Mouse (Mus musculus) ZHBTc4 (cell line): Measurements from ENCODE around the gene Arpc5l.
"Not testable (repeated sequence)": the region's sequence is repeated elsewhere in the genome, so short reads cannot be mapped to it uniquely, and the experiment has no call there.

Source experiments
- DNase-seq: peaks from one replicate; pipeline ENCODE4 v3.0.0-alpha.2; 2011; ENCODE audit warnings: low read depth, low spot score

Arpc5l gene

DNA sequence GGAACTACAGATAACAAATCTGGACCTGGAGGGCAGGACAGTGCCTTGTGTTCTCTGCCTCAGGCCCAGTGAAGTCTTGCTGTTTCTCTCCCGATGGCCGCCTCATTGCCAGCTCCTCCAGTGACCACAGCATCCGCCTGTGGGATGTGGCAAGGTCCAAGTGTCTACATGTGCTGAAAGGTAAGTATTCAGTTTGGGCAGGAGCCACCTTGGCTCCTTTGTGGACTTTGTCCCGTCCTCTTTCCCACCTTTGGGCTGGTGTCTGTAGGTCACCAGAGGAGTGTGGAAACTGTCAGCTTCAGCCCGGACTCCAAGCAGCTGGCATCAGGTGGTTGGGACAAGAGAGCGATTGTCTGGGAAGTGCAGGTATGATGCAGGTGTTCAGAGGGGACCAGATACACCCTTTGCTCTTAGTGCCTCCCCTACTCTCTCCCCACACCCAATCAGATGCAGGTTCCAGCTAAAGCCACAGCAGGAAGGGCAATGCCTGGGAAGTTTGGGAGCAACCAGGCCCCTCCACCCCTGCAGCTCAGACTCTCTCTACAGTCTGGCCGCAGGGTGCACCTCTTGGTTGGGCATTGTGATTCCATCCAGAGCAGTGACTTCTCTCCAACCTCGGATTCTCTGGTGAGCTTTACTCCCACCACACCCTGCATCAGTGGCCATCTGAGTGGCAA is 5.1 kb upstream of the Arpc5l start:
- DNase-seq: peak; percentile 64

DNA sequence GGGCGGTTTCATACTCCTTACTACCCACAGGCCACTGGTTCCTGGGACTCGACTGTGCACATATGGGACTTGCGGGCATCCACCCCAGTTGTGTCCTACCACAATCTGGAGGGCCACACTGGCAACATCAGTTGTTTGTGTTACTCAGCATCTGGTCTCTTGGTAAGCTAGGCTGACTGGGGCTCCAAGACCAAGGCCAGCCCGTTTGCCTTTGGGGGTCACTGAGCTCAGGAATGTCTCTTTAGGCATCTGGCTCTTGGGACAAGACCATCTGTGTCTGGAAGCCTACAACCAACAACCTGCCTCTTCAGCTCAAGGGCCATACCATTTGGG is 4.6 kb upstream of the Arpc5l start:
- DNase-seq: peak; percentile 44

DNA sequence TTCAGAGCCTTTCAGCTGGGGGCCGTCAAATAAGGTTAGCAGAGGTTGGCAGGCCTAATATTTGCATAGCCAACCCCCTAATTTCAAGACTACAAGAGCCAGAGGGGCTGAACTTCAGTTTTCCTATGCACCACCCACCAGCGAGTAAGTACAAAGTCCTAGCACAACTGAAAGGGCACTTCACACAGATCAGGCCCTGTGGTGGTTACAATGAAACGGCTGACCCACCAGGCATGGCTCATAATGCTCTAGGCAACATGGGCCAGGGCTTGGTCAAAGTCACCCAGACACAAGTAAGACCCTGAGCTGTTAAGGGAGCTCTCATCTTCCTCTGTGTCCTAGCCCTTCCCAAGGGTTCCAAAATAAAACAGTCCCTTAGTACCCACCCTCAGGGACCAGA is 3.3 kb upstream of the Arpc5l start:
- DNase-seq: peak; percentile 30

DNA sequence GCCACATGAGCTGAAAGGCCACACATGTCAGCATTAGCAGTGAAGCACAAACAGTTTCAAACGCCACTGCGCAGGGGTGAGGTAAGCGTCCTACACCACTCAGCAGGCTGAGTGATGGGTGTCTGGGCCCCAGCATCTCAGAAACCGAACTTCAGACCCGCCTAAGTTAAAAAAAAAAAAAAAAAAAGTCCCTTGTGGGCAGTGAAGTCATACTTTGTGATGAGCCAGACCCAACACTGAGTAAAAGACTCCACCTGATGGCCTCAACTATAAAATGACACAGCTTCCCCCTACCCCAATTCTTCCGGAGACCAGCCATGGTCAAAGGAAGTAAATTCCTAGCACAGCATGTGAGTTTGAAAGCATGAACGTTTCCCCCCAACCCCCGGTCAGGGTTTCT is 2.0 kb upstream of the Arpc5l start:
- DNase-seq: peak; percentile 26

DNA sequence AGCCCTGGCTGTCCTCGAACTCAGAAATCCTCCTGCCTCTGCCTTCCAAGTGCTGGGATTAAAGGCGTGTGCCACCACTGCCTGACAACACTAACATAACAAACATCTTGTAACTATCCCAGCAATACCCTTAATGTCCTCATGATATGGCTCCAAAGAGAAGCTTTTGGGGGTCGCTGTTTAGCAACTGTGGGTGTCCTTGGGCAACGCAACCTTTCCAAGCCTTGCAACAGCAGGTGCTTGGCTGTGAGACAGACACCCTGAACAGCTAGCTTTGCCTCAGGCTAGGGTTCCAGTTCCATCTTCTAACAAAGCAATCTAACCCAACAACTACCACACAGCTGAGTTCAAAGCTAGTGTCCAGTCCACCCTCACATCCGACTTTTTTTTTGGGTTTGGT is 1.6 kb upstream of the Arpc5l start:
- peak; percentile 25 for DNase-seq

DNA sequence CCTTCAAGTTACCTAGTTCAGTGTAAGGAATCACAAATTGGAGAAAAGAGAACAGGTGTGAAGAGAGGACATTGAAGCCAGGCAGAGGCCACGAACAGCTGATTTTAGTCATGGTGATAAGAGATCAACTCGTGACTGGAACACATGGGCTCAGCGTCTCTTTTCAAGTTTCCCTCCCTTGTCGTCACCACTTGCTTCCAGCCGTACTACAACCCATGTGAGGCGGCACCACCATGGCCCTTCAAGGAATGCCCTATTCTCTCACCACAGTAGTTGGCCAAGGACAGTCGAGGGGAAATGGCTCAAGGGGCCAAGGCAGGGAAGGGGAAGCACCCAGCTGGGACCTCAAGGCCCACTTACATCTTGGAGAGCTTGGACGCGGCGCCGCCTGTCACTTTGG is 776 bp upstream of the Arpc5l start:
- peak; percentile 40 for DNase-seq

DNA sequence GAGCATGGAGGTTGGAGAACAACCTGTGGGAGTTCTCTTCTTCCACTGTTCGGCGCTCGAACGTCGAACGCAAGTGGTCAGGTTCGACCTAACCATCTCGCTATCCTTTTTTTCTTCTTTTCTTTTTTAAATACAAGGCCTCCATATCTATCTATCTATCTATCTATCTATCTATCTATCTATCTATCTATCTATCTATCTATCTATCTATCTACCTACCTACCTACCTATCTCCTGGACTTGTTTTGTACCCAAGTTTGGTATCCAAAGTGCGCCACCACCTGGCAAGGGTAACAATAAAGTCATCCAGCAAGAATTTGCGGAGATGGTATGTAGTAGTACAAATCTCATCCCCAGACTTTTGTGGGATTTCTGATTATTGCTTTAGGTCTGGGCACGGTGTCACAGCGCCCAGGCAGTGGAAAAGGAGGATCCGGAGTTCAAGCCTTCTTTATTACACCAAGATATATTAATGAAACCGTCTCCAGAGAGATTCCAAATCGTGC is 479 bp downstream of the Arpc5l start, which contains the start of gene Rpl35:
Gene Rpl35 (minus strand): TSS at position 51 of the 506 bp plus-strand sequence.
- DNase-seq: peak; percentile 73

DNA sequence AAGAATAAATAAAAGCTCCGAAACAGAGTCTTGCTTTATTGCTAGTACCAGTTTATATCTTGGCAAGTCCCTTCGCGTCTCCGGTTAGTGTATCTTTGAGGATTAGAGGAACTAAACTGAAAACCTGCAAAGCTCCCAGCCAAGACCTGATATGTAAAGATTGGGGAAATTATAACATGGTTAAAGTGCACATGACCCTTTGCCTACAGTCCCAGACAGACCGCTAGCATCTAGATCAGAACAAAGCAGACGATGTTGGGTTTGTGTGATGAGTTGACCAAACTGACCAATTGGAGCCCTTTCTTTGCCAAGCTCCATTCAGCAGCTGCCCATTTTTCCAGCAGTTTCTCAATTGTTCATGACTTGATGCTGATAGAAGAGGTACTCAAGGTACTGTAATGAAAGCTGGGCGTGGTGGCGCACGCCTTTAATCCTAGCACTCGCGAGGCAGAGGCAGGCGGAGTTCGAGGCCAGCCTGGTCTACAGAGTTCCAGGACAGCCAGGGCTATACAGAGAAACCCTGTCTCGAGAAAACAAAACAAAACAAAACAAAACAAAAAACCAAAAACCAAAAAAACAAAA is 1.1 kb downstream of the Arpc5l start:
- peak; percentile 36 for DNase-seq

DNA sequence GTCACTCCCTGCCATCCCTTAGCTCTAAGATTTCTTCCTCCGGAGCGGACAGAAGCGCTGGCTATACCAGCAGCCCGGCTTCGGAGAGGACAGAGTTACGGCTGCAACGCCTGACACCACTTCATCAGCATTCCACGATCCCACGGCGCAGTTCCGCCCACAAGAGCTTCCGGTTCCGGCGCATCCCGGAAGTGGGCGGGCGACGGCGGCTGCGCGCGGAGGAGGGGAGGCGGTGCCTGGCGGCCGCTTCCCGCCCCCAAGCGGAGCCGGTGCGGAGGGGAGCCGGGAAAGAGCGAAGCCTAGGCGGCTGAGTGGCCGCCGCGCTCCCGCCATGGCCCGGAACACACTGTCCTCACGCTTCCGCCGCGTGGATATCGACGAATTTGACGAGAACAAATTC is 2.7 kb downstream of the Arpc5l start:
- DNase-seq: peak; percentile 97

DNA sequence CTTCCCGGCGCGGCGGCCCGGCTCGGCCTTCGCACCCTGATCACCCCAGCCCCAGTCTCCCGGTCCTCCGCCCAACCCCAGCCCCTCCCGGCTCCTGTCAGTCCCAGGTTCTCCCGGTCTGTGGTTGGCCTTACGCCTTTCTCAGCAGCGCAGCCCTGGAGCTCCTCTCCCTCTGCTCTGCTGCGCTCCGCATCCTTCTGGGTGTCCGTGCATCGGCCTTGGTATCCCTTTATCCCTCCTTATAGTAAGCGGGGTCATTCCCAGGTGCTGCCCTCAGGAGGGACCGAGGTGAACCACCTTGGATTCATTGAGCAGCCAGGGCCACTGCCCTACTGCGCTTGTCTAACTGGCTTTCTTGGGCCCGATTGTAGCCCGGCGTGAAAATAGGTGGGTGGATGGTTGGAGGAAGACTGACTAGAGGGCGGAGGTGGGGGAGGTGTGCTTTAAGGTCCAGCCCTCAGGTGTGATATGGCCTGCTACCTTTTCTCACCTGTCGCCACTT is 3.3 kb downstream of the Arpc5l start:
- peak; percentile 44 for DNase-seq

DNA sequence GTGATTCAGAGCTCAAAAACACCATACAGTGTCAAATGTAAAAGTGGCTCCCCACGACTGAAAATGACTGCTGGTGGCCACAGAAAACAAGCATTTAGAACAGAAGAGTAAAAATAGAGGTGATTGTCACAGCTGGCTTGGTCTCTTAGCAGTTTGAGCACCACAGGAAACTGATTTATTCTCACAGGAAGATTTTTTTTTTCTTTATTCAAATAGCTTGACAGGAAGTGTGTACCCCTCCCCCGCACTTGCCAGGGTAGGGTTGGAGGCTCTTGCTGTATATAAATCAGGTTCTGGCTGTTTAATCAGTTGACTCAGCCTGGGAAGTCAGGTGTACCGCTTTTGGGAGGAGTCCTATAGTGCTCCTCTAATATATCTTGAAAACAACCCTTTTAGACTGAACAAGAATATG is 3.8 kb downstream of the Arpc5l start:
- DNase-seq: no peak

DNA sequence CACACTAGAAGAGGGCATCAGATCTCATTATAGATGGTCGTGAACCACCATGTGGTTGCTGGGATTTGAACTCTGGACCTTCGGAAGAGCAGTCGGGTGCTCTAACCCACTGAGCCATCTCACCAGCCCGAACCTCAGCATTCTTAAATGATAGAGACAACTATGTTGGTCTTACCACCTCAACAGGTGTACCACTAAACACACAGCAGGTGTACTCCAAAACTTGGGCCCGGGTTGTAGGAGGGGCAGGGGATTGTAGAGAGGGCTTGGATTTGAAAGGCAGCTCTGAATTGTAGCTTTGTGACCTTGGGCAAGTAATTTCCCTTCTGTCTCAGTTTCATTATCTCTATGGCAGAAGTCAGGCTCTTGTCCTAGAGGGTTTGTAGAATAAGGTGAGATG is 5.0 kb downstream of the Arpc5l start:
- not testable (repeated sequence) for DNase-seq

DNA sequence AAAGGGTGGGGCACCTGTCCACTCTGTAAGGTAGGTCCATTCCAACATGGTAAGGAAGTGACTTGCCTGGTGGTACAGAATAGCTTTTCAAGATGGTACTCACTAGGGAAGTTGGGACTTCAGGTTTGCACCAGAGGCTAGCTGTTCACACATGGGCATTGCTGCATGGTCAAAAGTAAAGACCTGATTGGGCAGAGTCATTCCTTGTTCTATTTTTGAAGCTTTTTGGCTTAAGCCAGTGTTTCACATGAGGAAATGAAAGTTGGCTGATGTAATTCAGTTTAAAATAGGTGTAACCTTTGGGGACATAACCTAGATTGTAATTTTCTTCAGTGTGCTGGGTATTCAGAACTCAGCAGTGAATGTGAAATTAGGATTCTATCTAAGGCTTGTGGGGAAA is 6.1 kb downstream of the Arpc5l start:
- no peak for DNase-seq

DNA sequence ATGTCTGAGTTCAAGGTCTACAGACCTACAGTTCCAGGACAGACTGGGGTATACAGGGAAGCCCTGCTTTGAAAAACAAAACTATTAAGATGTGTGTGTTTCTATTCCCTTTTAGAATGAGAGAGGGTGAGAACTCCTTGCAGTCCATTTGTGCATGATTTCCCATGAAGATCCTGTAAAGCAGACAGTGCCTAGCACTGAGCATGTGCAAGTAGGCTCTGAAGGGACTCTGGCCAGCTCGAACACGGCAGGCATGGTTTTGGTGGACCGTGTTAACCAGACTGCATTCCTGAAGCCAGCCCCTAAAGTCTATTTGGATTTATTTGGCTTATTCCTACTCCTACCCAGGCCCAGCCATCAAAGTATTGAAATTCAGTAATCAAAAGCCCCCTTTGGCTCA is 6.8 kb downstream of the Arpc5l start:
- DNase-seq: no peak

DNA sequence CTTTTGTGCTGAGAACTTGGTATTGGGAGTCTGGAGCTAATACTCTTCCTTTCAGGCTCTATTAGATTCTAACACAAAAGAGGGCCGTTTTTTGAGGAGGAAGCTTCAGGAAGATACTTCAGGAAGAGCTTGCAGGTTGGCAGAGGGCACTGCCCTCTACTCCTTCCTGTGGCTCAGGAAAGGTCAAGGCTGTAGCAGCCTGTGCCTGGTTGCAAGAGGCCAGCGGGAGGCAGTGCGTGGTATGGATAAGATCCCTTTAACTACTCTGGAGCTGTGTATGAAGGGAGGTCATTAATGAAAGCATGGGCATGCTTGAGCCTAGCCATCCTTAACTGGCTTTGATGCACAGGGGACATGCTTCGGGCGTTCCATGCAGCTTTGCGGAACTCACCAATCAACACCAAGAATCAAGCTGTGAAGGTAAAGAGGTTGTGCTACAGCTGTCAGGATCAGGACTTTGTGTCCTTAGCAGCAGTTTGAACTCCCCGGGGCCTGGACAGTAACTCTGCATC is 7.7 kb downstream of the Arpc5l start:
- no peak for DNase-seq

DNA sequence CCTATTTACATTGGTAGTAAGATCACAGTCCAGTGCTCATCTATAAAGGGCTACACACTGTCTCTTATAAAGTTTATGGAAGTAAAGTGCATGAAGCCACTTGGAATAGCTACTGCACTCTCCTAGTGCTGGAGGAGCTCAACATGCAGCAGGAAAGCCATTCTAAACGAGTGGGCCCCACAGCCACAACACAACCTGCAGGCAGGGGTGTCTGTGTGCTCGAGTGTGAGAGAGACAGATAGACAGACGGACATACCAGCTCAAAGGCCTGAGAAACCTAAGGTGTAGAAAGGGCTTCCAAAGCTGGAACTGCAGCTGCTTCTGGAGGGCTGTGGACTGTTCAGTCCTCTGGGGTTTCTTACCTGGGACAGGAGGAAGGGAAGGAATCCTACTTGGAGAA is 11.4 kb downstream of the Arpc5l start:
- DNase-seq: no peak

DNA sequence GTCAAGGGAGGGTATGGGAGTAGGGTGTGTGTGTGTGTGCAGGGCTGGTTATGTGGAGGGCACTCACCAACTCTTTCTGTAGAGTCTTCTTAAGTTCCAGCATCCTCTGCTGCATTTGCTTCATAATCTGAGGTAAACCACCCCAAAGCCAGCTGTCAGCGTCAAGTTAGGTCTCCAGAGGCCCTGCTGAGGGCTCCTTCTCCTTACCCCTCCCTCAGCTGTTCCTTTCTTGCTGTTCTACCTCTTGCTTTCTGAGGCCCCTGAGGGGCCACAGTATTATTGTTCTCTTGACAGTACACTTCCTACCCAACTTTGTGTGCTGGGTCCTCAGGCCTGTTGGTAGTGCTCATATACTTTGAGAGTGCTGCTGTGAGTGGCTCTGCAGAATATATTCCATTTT is 14.9 kb downstream of the Arpc5l start:
- DNase-seq: no peak

DNA sequence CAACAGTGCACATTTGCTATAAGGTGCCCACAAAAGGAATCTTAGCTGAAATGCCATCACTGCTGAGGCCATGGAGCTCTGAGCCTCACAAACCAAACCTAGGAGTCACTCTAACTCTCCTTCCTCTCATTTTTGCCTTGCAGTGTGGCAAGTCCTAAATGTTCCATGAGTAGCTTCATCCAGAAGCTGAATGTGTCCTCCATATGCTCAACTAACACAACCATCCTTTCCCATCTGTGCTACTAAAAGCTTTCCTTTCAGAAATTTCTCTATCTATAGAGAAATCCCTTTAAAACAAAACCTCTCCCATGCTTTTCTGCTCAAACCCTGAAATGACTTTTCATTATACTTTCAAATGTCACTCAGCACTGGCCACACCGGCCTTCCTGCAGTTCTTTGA is 26.5 kb downstream of the Arpc5l start:
- DNase-seq: no peak

DNA sequence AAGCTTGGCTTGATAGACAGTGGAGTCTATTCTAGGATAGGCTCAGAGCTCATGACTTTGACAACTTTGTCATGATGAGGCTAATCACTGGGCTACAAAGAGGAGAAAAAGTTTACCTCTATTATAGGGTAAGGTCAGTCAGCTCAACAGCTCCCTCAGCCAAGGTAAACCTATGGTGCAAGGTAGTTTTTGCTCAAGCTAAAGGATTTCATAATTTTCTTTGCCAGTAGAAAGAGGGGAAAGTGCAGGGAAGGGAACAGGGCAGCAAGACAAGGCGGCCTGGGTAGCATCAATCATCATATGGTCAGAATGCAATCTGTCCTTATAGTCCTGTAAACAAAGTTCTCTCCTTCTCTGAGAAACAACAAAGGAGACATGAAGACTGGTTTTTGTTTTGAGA is 35.1 kb downstream of the Arpc5l start:
- no peak for DNase-seq

DNA sequence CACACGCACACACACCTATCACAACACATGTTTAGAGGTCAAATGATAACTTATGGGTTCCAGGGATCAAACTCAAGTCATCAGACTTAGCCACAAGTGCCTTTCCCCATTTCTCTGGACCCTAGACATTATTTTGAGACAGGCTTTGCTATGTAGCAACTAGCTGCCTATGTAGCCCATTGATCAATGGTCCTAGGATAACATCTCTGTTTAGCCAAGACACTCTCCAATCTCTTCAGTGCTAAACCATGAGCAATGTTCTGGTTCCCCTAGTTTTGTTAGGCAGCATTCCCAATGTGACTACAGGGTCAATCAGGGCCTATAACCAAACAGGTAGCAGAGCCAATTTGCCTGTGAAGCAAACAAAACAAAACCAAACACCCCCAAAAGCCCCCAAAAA is 43.4 kb downstream of the Arpc5l start:
- DNase-seq: no peak

DNA sequence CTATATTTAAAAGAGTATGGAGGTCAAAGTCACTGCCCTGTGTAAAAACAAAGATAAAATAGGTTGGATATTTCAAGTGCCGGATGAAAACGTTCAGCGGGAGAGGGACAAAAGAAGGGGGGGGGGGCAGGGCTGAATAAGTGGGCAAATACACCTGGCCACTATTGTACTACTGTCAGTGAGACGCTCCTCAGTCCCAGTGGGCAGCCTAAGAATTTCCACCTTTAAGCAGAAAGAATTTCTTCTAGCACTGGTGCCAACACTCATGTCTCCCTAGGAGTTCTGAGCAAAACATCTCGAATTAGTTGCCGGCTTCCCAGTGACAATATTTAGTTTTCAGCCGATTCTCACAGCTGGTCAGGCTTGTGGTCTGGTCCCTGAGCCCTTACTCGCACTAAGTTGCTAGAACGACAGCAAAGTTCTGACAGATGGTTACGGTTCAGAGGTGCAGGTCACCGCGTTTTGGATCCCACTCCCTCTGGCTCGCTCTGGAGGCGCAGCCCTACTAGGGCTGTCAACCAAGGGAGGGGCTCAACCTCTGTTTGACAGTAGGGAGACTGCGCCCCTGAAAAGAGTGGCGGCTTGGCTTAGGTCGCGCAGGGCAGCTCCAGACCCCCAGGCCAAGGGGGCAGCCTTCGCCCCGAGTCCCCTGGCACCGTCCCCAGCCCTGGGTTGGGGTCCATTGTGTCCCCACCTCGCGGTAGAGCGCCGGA is 59.7 kb downstream of the Arpc5l start:
- no peak for DNase-seq
